Mouse (Mus musculus) stomach, embryonic 16.5 days (tissue): Measurements from ENCODE around the gene Dvl3. TPM values are rescaled to one million over a fixed set of nuclear protein-coding genes. Genes with fewer than 3 reads are reported as not detected.

Experiments
- ATAC-seq: fragments of 200-750 bp; cut with Nextera tagmentation; 2 replicates; pipeline ENCODE4 v1.8.0; 2017; ENCODE audit warnings: moderate number of reproducible peaks, moderate TSS enrichment; ENCODE audit not compliant: insufficient read depth, low FRiP score
- H3K27ac ChIP-seq: fragments of 300-500 bp; sonication (generic); 2 replicates; pipeline ENCODE4 v1.5.1; 2014; ENCODE audit warnings: low read length
- H3K27me3 ChIP-seq: fragments of 300-500 bp; sonication (generic); 2 replicates; pipeline ENCODE4 v1.6.1; 2014; ENCODE audit warnings: low read length, control low read depth, mixed read lengths; ENCODE audit not compliant: control insufficient read depth, insufficient read depth
- H3K36me3 ChIP-seq: fragments of 300-500 bp; sonication (generic); 2 replicates; pipeline ENCODE4 v1.6.1; 2014; ENCODE audit warnings: low read length; ENCODE audit not compliant: control insufficient read depth, insufficient read depth
- H3K4me1 ChIP-seq: fragments of 300-500 bp; sonication (generic); 2 replicates; pipeline ENCODE4 v1.6.1; 2014; ENCODE audit warnings: low read length, control low read depth, mixed read lengths; ENCODE audit not compliant: control insufficient read depth, insufficient read depth
- H3K4me2 ChIP-seq: fragments of 300-500 bp; sonication (generic); 2 replicates; pipeline ENCODE4 v1.6.1; 2014; ENCODE audit warnings: low read depth, low read length, mixed read lengths
- H3K4me3 ChIP-seq: fragments of 300-500 bp; sonication (generic); replicated peaks from 2 replicates; pipeline ENCODE4 v1.5.1; 2014; ENCODE audit warnings: mild to moderate bottlenecking, low read length
- H3K9ac ChIP-seq: fragments of 300-500 bp; sonication (generic); 2 replicates; pipeline ENCODE4 v1.6.1; 2014; ENCODE audit warnings: low read length
- H3K9me3 ChIP-seq: fragments of 300-500 bp; sonication (generic); replicated peaks from 2 replicates; pipeline ENCODE4 v1.6.1; 2016; ENCODE audit warnings: low read length, control low read depth; ENCODE audit not compliant: control insufficient read depth
- WGBS: fragments of 180-500 bp; shearing (Covaris S2); extraction: QIAGEN DNeasy Blood & Tissue Kit; methylation state at CpG from one replicate; pipeline ENCODE4 v1.1.7; 2014; 5-methylcytosine and 5-hydroxymethylcytosine counted together
- polyA plus RNA-seq: library from polyadenylated mRNA; unstranded; fragments of >200 nt; fragmentation: Nextera tagmentation; extraction: Ambion mirVana; gene quantifications from 2 replicates; pipeline ENCODE4 v1.2.1, GENCODE M21; 2015

Dvl3 gene
- polyA plus RNA-seq, 1 experiment from 2014 or later, result 17.6 TPM

DNA sequence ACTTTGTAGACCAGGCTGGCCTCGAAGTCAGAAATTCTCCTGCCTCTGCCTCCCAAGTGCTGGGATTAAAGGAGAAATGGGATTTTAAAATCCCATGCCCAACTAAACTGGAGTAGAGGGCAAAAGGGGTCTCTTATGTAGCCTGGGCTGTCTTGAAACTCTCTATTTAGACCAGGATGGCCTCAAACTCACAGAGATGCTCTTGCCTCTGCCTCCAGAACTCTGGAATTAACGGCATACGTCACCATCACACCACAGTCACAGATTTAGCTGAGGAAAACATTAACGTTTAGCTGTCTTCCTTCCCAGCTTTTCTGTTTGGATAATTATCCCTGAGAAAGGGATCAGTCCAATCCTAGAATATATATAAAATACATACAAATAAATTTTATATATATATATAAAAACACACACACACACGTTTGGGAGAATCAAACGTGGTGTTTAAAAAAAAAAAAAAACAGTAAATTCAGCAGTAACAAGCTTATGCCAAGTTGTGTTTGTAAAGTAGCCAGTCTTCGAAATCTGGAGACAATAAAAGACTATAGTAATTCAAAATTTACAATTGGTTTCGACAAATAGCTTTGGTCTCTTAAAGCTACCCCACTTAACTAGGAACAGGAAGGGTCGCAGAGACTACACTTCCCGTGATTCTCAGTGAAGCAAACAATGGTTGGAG, 18.0 kb downstream of the Dvl3 start:
- H3K4me2 ChIP-seq, result peak overlapping the region; percentile 25; the same call in 1 of the 2 replicates
- 44% methylated on average over 10 of the region's 10 CpGs for WGBS
- no peaks in the 10 kb centered on the region for H3K9me3 ChIP-seq
- no peak overlapping the region for H3K4me3 ChIP-seq
- H3K36me3 ChIP-seq, result peaks cover 19% of the 10 kb centered on the region
- H3K9ac ChIP-seq, result no peak overlapping the region
- H3K27me3 ChIP-seq, result no peaks in the 10 kb centered on the region
- ATAC-seq, result no peak
- H3K27ac ChIP-seq, result no peak overlapping the region
- peaks cover 23% of the 10 kb centered on the region for H3K4me1 ChIP-seq

DNA sequence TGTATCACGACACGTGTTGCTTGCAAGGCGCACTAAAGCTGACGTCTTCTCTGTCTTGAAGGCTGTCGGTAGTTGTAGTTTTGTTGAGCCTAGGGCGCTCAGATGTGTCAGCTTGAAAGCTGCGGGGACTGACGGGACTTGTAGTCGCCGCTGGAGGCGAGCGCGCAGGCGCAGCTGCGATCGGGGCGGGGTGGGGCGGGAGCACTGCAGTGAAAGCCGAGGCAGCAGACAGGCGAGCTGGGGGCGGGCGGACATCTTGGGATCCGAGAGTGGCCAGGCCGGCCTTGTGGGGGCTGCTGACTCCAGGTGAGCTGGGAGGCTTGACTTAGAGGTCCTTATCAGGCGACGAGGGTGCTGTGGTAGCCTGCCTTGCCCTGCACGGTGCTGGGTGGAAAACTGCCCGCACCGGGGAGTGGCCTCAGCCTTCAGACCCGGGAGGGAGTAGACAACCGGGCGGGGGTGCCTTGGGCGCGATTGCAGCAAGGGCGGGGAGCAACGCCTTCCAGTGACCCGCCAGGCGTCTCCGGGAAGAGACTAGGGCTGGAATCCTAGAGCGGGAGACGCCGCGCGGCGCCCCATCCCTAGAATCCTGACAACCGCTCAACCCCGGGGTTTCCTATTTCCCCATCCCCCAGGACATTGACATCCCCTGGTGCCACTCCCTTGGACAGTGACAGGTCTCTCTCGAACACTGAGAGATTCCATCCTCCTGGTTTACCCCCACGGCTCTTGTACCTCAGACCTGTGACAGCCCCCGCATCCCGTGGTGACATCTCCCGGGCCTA, 18.7 kb downstream of the Dvl3 start, which contains the start of gene Ap2m1:
Ap2m1 (plus strand) TSS at position 183 of the 785 bp plus-strand sequence.
- peak within 1 kb of the TSS; percentile 94 for H3K9ac ChIP-seq
- no peaks in the 10 kb centered on the region for H3K9me3 ChIP-seq
- peak; percentile 97 for ATAC-seq
- peak within 1 kb of the TSS; percentile 74 for H3K4me3 ChIP-seq
- H3K27ac ChIP-seq, result peak within 1 kb of the TSS; percentile 96
- H3K4me1 ChIP-seq, result peaks cover 23% of the 10 kb centered on the region
- peaks cover 21% of the 10 kb centered on the region for H3K36me3 ChIP-seq
- under 1% methylated on average over 52 of the region's 52 CpGs for WGBS
- H3K4me2 ChIP-seq, result peak within 1 kb of the TSS; percentile 93
- no peaks in the 10 kb centered on the region for H3K27me3 ChIP-seq

- Histone ChIP-seq H3K9ac (peak overlapping the region; percentile 94), H3K4me1 (peaks cover 23% of the 10 kb centered on the region), H3K36me3 (peaks cover 18% of the 10 kb centered on the region), H3K9me3 (no peaks in the 10 kb centered on the region), H3K4me3 (peak overlapping the region; percentile 74), H3K27ac (peak overlapping the region; percentile 96), H3K4me2 (peak overlapping the region; percentile 93), H3K27me3 (no peaks in the 10 kb centered on the region)
- ATAC-seq, result no peak
- 26% methylated on average over 9 of the region's 9 CpGs for WGBS
Observed at GRCm38 (mm10) chr16:20536081-20536665, 19.4 kb downstream of the Dvl3 start.

DNA sequence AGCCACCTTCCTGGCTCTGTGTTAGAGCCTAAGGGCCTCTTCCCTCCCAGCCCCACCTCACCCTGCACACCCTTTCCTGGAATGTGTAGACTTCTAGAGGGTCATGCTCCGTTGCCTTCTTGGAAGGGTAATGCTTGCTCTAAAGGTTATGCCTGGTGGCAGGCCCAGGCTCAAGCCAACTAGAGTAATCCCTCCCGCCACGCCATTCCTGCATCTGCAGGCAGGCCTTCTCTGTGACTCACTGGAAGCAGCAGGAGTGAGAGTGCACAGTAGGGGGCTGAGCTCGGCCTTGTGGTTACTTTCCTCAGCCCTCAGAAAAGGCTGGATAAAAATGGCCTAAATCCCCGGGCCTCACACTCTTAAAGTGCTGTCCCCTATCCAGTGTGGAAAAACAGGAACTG, 20.3 kb downstream of the Dvl3 start:
- no peaks in the 10 kb centered on the region for H3K27me3 ChIP-seq
- WGBS, result 20% methylated on average over 5 of the region's 5 CpGs
- peaks cover 13% of the 10 kb centered on the region for H3K36me3 ChIP-seq
- H3K4me1 ChIP-seq, result peaks cover 23% of the 10 kb centered on the region
- no peak for ATAC-seq
- H3K4me2 ChIP-seq, result peak overlapping the region; percentile 93
- no peaks in the 10 kb centered on the region for H3K9me3 ChIP-seq
- H3K9ac ChIP-seq, result peak overlapping the region; percentile 41
- peak overlapping the region; percentile 74 for H3K4me3 ChIP-seq
- peak overlapping the region; percentile 2; the same call in 1 of the 2 replicates for H3K27ac ChIP-seq

DNA sequence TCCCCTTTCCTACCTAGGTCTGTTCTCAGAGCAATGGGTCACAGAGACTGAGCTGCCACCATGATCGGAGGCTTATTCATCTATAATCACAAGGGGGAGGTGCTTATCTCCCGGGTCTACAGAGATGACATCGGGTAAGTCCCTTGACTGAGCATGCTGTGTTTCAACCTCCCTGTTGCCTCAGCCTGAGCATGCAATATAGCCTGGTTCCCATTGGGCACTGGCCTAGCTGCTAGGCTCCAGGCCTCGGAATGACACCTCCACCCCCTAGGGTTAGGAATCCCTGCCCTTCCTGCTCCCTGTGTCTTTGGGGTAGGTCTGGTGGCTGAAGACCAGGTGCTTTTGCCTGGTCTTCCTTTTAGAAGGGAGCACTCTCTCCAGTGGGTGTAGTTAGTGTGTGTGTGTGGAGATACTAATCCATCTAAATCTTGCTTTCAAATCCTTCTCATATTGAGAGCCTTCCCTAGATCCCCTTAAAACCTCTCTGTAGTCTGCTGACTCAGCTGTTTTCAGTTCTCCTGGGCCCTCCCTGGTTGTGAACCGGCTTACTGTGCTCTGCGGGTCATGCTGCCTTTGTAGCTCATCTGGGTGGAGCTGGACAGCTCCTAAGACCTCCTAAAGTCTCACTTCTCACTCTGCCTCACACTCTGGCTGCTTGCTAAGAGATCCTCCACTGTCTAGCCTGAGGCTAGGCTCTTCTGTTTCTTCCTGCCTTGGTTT, 21.0 kb downstream of the Dvl3 start:
- Histone ChIP-seq H3K4me2 (peak overlapping the region; percentile 93), H3K4me1 (peaks cover 23% of the 10 kb centered on the region), H3K4me3 (peak overlapping the region; percentile 74), H3K27me3 (no peaks in the 10 kb centered on the region), H3K9ac (peak overlapping the region; percentile 41), H3K9me3 (no peaks in the 10 kb centered on the region), H3K27ac (no peak overlapping the region; the same call in 1 of the 2 replicates), H3K36me3 (peaks cover 17% of the 10 kb centered on the region)
- no peak for ATAC-seq
- 34% methylated on average over 6 of the region's 6 CpGs for WGBS

DNA sequence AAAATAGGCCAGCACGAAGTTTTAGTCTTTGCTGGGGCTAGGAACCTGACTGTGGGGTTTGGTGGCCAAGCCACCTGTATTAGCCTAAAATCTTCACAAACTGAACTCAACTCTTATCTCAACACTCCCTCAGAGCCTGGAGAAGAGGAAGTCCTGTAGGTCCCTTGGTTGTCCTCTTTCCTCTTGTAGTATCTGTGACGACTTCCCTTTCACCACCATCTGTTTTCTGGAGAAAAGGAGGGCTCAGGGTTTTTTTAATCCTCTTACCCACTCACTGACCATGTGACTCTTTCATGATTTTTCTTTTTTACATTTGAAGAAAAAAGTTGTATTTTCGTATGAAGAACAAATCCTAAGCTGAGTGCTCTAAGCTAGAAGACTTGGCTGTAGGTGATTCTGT, 22.9 kb downstream of the Dvl3 start:
- no peak for ATAC-seq
- Histone ChIP-seq H3K9ac (no peak overlapping the region), H3K9me3 (no peaks in the 10 kb centered on the region), H3K36me3 (peaks cover 28% of the 10 kb centered on the region), H3K27ac (no peak overlapping the region), H3K4me1 (peaks cover 23% of the 10 kb centered on the region), H3K4me2 (no peak overlapping the region), H3K4me3 (no peak overlapping the region), H3K27me3 (no peaks in the 10 kb centered on the region)
- 67% methylated on average over 3 of the region's 3 CpGs for WGBS

- no peak overlapping the region for H3K27ac ChIP-seq
- 69% methylated on average over 4 of the region's 4 CpGs for WGBS
- ATAC-seq, result peak; percentile 29; the same call in 1 of the 2 replicates
- no peak overlapping the region for H3K9ac ChIP-seq
- no peaks in the 10 kb centered on the region for H3K9me3 ChIP-seq
- H3K4me3 ChIP-seq, result no peak overlapping the region
- H3K27me3 ChIP-seq, result no peaks in the 10 kb centered on the region
- H3K4me2 ChIP-seq, result no peak overlapping the region
- peaks cover 23% of the 10 kb centered on the region for H3K4me1 ChIP-seq
- peaks cover 28% of the 10 kb centered on the region for H3K36me3 ChIP-seq
Observed at GRCm38 (mm10) chr16:20540438-20540837, 23.7 kb downstream of the Dvl3 start.

DNA sequence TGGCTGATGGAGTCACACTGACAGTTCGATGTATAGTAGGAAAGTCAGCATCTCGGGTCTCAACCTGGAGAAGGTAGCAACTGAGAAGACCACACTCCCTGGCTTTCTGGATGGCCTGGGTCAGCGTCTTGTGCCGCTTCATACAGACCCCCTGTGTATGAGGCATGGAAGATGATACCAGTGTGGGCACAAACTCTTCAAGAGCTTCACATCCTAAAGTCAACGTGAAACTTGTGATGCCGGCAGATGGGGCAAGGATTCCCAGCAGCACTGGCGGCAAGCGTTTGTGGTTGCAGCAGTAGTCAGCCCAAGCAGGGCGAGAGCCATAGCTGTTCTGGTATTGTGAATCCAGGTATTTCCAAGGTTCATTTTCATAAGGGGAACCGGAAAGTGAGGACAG, 28.9 kb downstream of the Dvl3 start:
- ATAC-seq, result no peak
- H3K4me1 ChIP-seq, result peaks cover 14% of the 10 kb centered on the region
- H3K9ac ChIP-seq, result no peak overlapping the region
- H3K4me2 ChIP-seq, result no peak overlapping the region
- H3K36me3 ChIP-seq, result peaks cover 15% of the 10 kb centered on the region
- H3K27ac ChIP-seq, result no peak overlapping the region
- 89% methylated on average over 10 of the region's 10 CpGs for WGBS
- H3K4me3 ChIP-seq, result no peak overlapping the region
- H3K9me3 ChIP-seq, result no peaks in the 10 kb centered on the region
- H3K27me3 ChIP-seq, result no peaks in the 10 kb centered on the region
